Mouse (Mus musculus): ENCODE results near the gene Mlf1. TPM values are rescaled to one million over a fixed set of nuclear protein-coding genes. Genes with fewer than 3 reads are reported as not detected.

The Mlf1 gene
- total and polyA plus RNA-seq, 3 experiments: 6.9 to 7.8 TPM; not detected in 1

GRCm38 (mm10) chr3:67343004-67343662 lies 30.8 kb upstream of the Mlf1 start:
- H3K36me3 ChIP-seq (ENCODE audit: control insufficient read depth in 1 of 2, insufficient read depth in 2 of 2, low read length in 2 of 2): peaks cover 0 to 2% of the 10 kb centered on the region in 2 experiments; a peak in 1 of 4 replicates
- H3K79me2 ChIP-seq (ENCODE audit: control insufficient read depth, insufficient read depth, low read length, poor library complexity): no peaks in the 10 kb centered on the region
- no peak overlapping the region for H3K27ac ChIP-seq (ENCODE audit: control insufficient read depth, low read depth, low read length)
- no peak overlapping the region for H3K9ac ChIP-seq (ENCODE audit: control insufficient read depth, low read depth, low read length, poor library complexity, severe bottlenecking)
- DNase-seq (ENCODE audit: low read depth, low spot score): peak; percentile 50
- H3K4me3 ChIP-seq (ENCODE audit: control insufficient read depth in 1 of 2, insufficient read depth in 1 of 2, low read depth in 2 of 2, low read length in 2 of 2): no peak overlapping the region
- H3K9me3 ChIP-seq (replicated peaks; ENCODE audit: insufficient read depth, low read length): no peaks in the 10 kb centered on the region
- H3K27me3 ChIP-seq (ENCODE audit: control insufficient read depth in 1 of 2, insufficient read depth in 2 of 2, low read length in 2 of 2): no peaks in the 10 kb centered on the region
- peak; percentile 17 to 61 (median 50); a peak in 3 of 6 replicates for TF ChIP-seq CTCF (IDR thresholded peaks at IDR 0.05 in 2 of 3, conservative IDR thresholded peaks at IDR 0.05 in 1 of 3; ENCODE audit: control insufficient read depth in 1 of 3, insufficient read depth in 1 of 3, low read depth in 2 of 3, low read length in 3 of 3, poor library complexity in 1 of 3, severe bottlenecking in 1 of 3)
- peak; percentile 65 for TF ChIP-seq SMC3 (IDR thresholded peaks at IDR 0.05; ENCODE audit: low read depth, low read length)
- peak; percentile 71 for TF ChIP-seq RAD21 (IDR thresholded peaks at IDR 0.05; ENCODE audit: low read depth, low read length)
- TF ChIP-seq POLR2AphosphoS2 (IDR thresholded peaks at IDR 0.05; ENCODE audit: low read length): no peak
- TF ChIP-seq ELF1 (IDR thresholded peaks at IDR 0.05; ENCODE audit: low read depth, low read length): no peak
- TF ChIP-seq POLR2A (IDR thresholded peaks at IDR 0.05; ENCODE audit: control insufficient read depth in 1 of 2, insufficient read depth in 1 of 2, low read depth in 1 of 2, low read length in 2 of 2, poor library complexity in 1 of 2): no peak
- no peak for TF ChIP-seq MEF2A (IDR thresholded peaks at IDR 0.05; ENCODE audit: extremely low read depth, insufficient replicate concordance, low read depth, low read length, poor library complexity, severe bottlenecking)
- TF ChIP-seq NRF1 (IDR thresholded peaks at IDR 0.05; ENCODE audit: insufficient read depth, low read depth, low read length, poor library complexity, severe bottlenecking): no peak
- peak; percentile 19; the same call in 1 of the 2 replicates for TF ChIP-seq ZC3H11A (IDR thresholded peaks at IDR 0.05; ENCODE audit: low read depth, low read length)
- TF ChIP-seq MAX (IDR thresholded peaks at IDR 0.05; ENCODE audit: low read length): no peak
- no peaks in the 10 kb centered on the region; a peak in 1 of 4 replicates for H3K4me1 ChIP-seq (ENCODE audit: control insufficient read depth in 1 of 2, insufficient read depth in 2 of 2, low read length in 2 of 2)

GRCm38 (mm10) chr3:67344599-67344998 lies 29.3 kb upstream of the Mlf1 start:
- Histone ChIP-seq H3K79me2 (ENCODE audit: control insufficient read depth, insufficient read depth, low read length, poor library complexity) (no peaks in the 10 kb centered on the region), H3K36me3 (ENCODE audit: control insufficient read depth in 1 of 2, insufficient read depth in 2 of 2, low read length in 2 of 2) (peaks cover 0 to 2% of the 10 kb centered on the region in 2 experiments; a peak in 1 of 4 replicates), H3K4me1 (ENCODE audit: control insufficient read depth in 1 of 2, insufficient read depth in 2 of 2, low read length in 2 of 2) (no peaks in the 10 kb centered on the region), H3K9me3 (replicated peaks; ENCODE audit: insufficient read depth, low read length) (no peaks in the 10 kb centered on the region), H3K4me3 (ENCODE audit: control insufficient read depth in 1 of 2, insufficient read depth in 1 of 2, low read depth in 2 of 2, low read length in 2 of 2) (no peak overlapping the region), H3K9ac (ENCODE audit: control insufficient read depth, low read depth, low read length, poor library complexity, severe bottlenecking) (no peak overlapping the region), H3K27me3 (ENCODE audit: control insufficient read depth in 1 of 2, insufficient read depth in 2 of 2, low read length in 2 of 2) (no peaks in the 10 kb centered on the region), H3K27ac (ENCODE audit: control insufficient read depth, low read depth, low read length) (no peak overlapping the region)
- DNase-seq (ENCODE audit: low read depth, low spot score): peak; percentile 76
- TF ChIP-seq CTCF (IDR thresholded peaks at IDR 0.05 in 2 of 3, conservative IDR thresholded peaks at IDR 0.05 in 1 of 3; ENCODE audit: control insufficient read depth in 1 of 3, insufficient read depth in 1 of 3, low read depth in 2 of 3, low read length in 3 of 3, poor library complexity in 1 of 3, severe bottlenecking in 1 of 3) (peak; percentile 73 to 94 (median 74)), ELF1 (IDR thresholded peaks at IDR 0.05; ENCODE audit: low read depth, low read length) (no peak), MYB (IDR thresholded peaks at IDR 0.05; ENCODE audit: low read depth, low read length) (no peak), MAZ (IDR thresholded peaks at IDR 0.05; ENCODE audit: low read depth, low read length) (no peak), NELFE (IDR thresholded peaks at IDR 0.05; ENCODE audit: low read depth, low read length) (no peak), POLR2A (IDR thresholded peaks at IDR 0.05; ENCODE audit: control insufficient read depth in 1 of 2, insufficient read depth in 1 of 2, low read depth in 1 of 2, low read length in 2 of 2, poor library complexity in 1 of 2) (no peak), MAX (IDR thresholded peaks at IDR 0.05; ENCODE audit: low read length) (no peak), E2F4 (IDR thresholded peaks at IDR 0.05; ENCODE audit: borderline replicate concordance, low read depth, low read length) (no peak), POLR2AphosphoS5 (IDR thresholded peaks at IDR 0.05; ENCODE audit: borderline replicate concordance, low read depth, low read length) (no peak), EP300 (IDR thresholded peaks at IDR 0.05; ENCODE audit: low read depth in 1 of 2, low read length in 2 of 2) (no peak), TBP (IDR thresholded peaks at IDR 0.05; ENCODE audit: low read depth, low read length) (no peak), RAD21 (IDR thresholded peaks at IDR 0.05; ENCODE audit: low read depth, low read length) (peak; percentile 95), TCF12 (IDR thresholded peaks at IDR 0.05; ENCODE audit: low read depth, low read length) (no peak), ZKSCAN1 (IDR thresholded peaks at IDR 0.05; ENCODE audit: low read depth, low read length) (no peak), SIN3A (IDR thresholded peaks at IDR 0.05; ENCODE audit: low read length) (no peak), SMC3 (IDR thresholded peaks at IDR 0.05; ENCODE audit: low read depth, low read length) (peak; percentile 92), ZC3H11A (IDR thresholded peaks at IDR 0.05; ENCODE audit: low read depth, low read length) (peak; percentile 78)
